Mouse (Mus musculus) embryonic fibroblast, embryonic 13.5 days (primary cell): ENCODE measurements at regions not wholly inside any gene's neighbourhood (a gene's known extent, or its start where the extent isn't known, plus 50 kb on each side); places are given as distances from the start of the nearest gene placed in this dataset.

ENCODE experiments used
- CTCF ChIP-seq: IDR thresholded peaks from 2 replicates; pipeline ENCODE4 v1.5.1; 2011; ENCODE audit warnings: mild to moderate bottlenecking, control low read depth, low read length, moderate library complexity, borderline replicate concordance; ENCODE audit not compliant: insufficient read depth
- POLR2A ChIP-seq: IDR thresholded peaks from 2 replicates; pipeline ENCODE4 v1.6.1; 2011; ENCODE audit warnings: low read depth, mild to moderate bottlenecking, control low read depth, low read length, moderate library complexity

DNA sequence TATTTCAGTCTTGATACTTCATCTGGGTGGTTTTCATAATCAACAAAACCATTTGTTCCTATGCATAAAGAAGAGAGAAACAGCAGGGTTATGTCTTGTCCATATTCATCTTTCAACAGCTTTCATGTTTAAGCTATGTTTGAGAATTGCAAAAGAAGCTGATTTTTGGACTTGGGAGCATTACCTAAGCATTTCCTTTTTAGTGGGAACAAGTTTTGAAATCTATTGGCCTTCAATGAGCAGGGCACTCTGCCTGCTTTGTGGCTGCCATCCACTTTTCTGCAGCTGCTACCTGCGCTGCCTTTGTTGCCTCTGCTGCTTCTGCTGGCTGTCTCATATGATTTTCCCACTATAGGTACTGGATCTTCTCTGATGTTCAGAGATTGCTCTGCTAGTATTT is 136.6 kb upstream of the Stxbp6 start:
- no peak for TF ChIP-seq POLR2A
- no peak for TF ChIP-seq CTCF
